Mouse (Mus musculus) embryo, embryonic 11 days (tissue): ENCODE data around the gene Gsta3.
"Not testable (repeated sequence)": the region's sequence is repeated elsewhere in the genome, so short reads cannot be mapped to it uniquely, and the experiment has no call there.

Source experiments
- DNase-seq: peaks from one replicate; pipeline ENCODE4 v3.0.0-alpha.2; 2015

Gene Gsta3

GRCm38 (mm10) chr1:21239911-21240898 lies at the start of gene Gsta3:
TSS of gene Gsta3 (plus strand) at chr1:21240589.
- DNase-seq, result no peak

- no peak for DNase-seq
These were observed 34.1 kb upstream of the Gsta3 start for GRCm38 (mm10) chr1:21206241-21206640.

- not testable (repeated sequence) for DNase-seq
These were observed 26.9 kb upstream of the Gsta3 start for GRCm38 (mm10) chr1:21213537-21213936.

GRCm38 (mm10) chr1:21213991-21214692 lies 26.2 kb upstream of the Gsta3 start:
- not testable (repeated sequence) for DNase-seq

GRCm38 (mm10) chr1:21218489-21218919 lies 21.9 kb upstream of the Gsta3 start, which contains the start of gene Tmem14a:
TSS of gene Tmem14a (plus strand) at chr1:21218575.
- peak; percentile 88 for DNase-seq

- no peak for DNase-seq
These were observed 12.5 kb upstream of the Gsta3 start for GRCm38 (mm10) chr1:21227756-21228395.

- DNase-seq, result not testable (repeated sequence)
These were observed 11.4 kb upstream of the Gsta3 start for GRCm38 (mm10) chr1:21228740-21229722.

GRCm38 (mm10) chr1:21230376-21230775 lies 10.0 kb upstream of the Gsta3 start:
- no peak for DNase-seq

GRCm38 (mm10) chr1:21231744-21232464 lies 8.5 kb upstream of the Gsta3 start:
- no peak for DNase-seq

- DNase-seq, result no peak
These were observed 7.9 kb upstream of the Gsta3 start for GRCm38 (mm10) chr1:21232516-21232915.

GRCm38 (mm10) chr1:21235359-21235758 lies 5.0 kb upstream of the Gsta3 start:
- no peak for DNase-seq

- no peak for DNase-seq
These were observed 707 bp downstream of the Gsta3 start for GRCm38 (mm10) chr1:21241096-21241495.

GRCm38 (mm10) chr1:21244290-21244960 lies 4.0 kb downstream of the Gsta3 start:
- no peak for DNase-seq

- DNase-seq, result no peak
These were observed 5.7 kb downstream of the Gsta3 start for GRCm38 (mm10) chr1:21246136-21246535.

- no peak for DNase-seq
These were observed 7.5 kb downstream of the Gsta3 start for GRCm38 (mm10) chr1:21247896-21248295.

- no peak for DNase-seq
These were observed 8.4 kb downstream of the Gsta3 start for GRCm38 (mm10) chr1:21248560-21249390.

GRCm38 (mm10) chr1:21251661-21252060 lies 11.3 kb downstream of the Gsta3 start:
- DNase-seq, result peak; percentile 7

GRCm38 (mm10) chr1:21252566-21253302 lies 12.3 kb downstream of the Gsta3 start:
- no peak for DNase-seq

- no peak for DNase-seq
These were observed 12.9 kb downstream of the Gsta3 start for GRCm38 (mm10) chr1:21253303-21253650.
